Mouse (Mus musculus): ENCODE data around the gene Rack1. TPM values are rescaled to one million over a fixed set of nuclear protein-coding genes. Genes with fewer than 3 reads are reported as not detected.
"Not testable (repeated sequence)": the region's sequence is repeated elsewhere in the genome, so short reads cannot be mapped to it uniquely, and the experiment has no call there.

Rack1 gene
- total RNA-seq (2014; rRNA removed), result 932 and 1,043 TPM in 2 replicates
- 317 and 331 TPM in 2 replicates for polyA plus RNA-seq (2015; fragmentation: Nextera tagmentation; extraction: Ambion mirVana)

- no peaks in the 10 kb centered on the region for H3K9me3 ChIP-seq (ENCODE audit: low read length)
- H3K9ac ChIP-seq (replicated peaks; ENCODE audit: low read length, poor library complexity, severe bottlenecking), result peak within 1 kb of the TSS; percentile 71
- peaks cover 26% of the 10 kb centered on the region for H3K36me3 ChIP-seq (ENCODE audit: insufficient read depth, low read length)
- WGBS, result under 1% methylated on average over 47 of the region's 47 CpGs
- peak within 1 kb of the TSS; percentile 90 for H3K4me2 ChIP-seq (ENCODE audit: low read depth, low read length, poor library complexity, severe bottlenecking)
- ATAC-seq (ENCODE audit: low FRiP score) (peak; percentile 91), DNase-seq (ENCODE audit: low spot score) (peak; percentile 95)
- peaks cover 8% of the 10 kb centered on the region for H3K4me1 ChIP-seq (ENCODE audit: insufficient read depth, low read length)
- no peak for TF ChIP-seq CTCF (IDR thresholded peaks at IDR 0.05)
- no peaks in the 10 kb centered on the region for H3K27me3 ChIP-seq (ENCODE audit: insufficient read depth, low read length)
- peak within 1 kb of the TSS; percentile 59 for H3K4me3 ChIP-seq (ENCODE audit: low read depth, low read length)
- H3K27ac ChIP-seq (ENCODE audit: low read depth, low read length), result peak within 1 kb of the TSS; percentile 86
Measured at GRCm38 (mm10) chr11:48799921-48800701, at the start of gene Rack1. TSS of gene Rack1 (plus strand) at chr11:48800332.

GRCm38 (mm10) chr11:48750428-48750827 is 49.7 kb upstream of the Rack1 start:
- H3K27me3 ChIP-seq (ENCODE audit: insufficient read depth, low read length), result no peaks in the 10 kb centered on the region
- H3K4me2 ChIP-seq (ENCODE audit: low read depth, low read length, poor library complexity, severe bottlenecking), result no peak overlapping the region
- no peak overlapping the region for H3K27ac ChIP-seq (ENCODE audit: low read depth, low read length)
- H3K4me1 ChIP-seq (ENCODE audit: insufficient read depth, low read length), result no peaks in the 10 kb centered on the region
- no peak for DNase-seq (ENCODE audit: low spot score)
- no peak overlapping the region for H3K4me3 ChIP-seq (ENCODE audit: low read depth, low read length)
- H3K36me3 ChIP-seq (ENCODE audit: insufficient read depth, low read length), result no peaks in the 10 kb centered on the region
- H3K9ac ChIP-seq (replicated peaks; ENCODE audit: low read length, poor library complexity, severe bottlenecking), result no peak overlapping the region
- TF ChIP-seq CTCF (IDR thresholded peaks at IDR 0.05), result no peak
- 95% methylated on average over 6 of the region's 6 CpGs for WGBS
- ATAC-seq (ENCODE audit: low FRiP score), result no peak
- H3K9me3 ChIP-seq (ENCODE audit: low read length), result no peaks in the 10 kb centered on the region

GRCm38 (mm10) chr11:48753534-48753933 is 46.6 kb upstream of the Rack1 start:
- not testable (repeated sequence) for H3K27ac ChIP-seq (ENCODE audit: low read depth, low read length)

GRCm38 (mm10) chr11:48759021-48759420 is 41.1 kb upstream of the Rack1 start:
- Histone ChIP-seq H3K4me2 (ENCODE audit: low read depth, low read length, poor library complexity, severe bottlenecking) (no peak overlapping the region), H3K27me3 (ENCODE audit: insufficient read depth, low read length) (no peaks in the 10 kb centered on the region), H3K36me3 (ENCODE audit: insufficient read depth, low read length) (no peaks in the 10 kb centered on the region), H3K4me1 (ENCODE audit: insufficient read depth, low read length) (no peaks in the 10 kb centered on the region), H3K9ac (replicated peaks; ENCODE audit: low read length, poor library complexity, severe bottlenecking) (no peak overlapping the region), H3K4me3 (ENCODE audit: low read depth, low read length) (no peak overlapping the region), H3K27ac (ENCODE audit: low read depth, low read length) (no peak overlapping the region), H3K9me3 (ENCODE audit: low read length) (no peaks in the 10 kb centered on the region)
- WGBS, result 81% methylated on average over 8 of the region's 8 CpGs
- TF ChIP-seq CTCF (IDR thresholded peaks at IDR 0.05), result no peak
- ATAC-seq (ENCODE audit: low FRiP score) (no peak), DNase-seq (ENCODE audit: low spot score) (no peak)

More at GRCm38 (mm10) chr11:48753534-48753933, 46.6 kb upstream of the Rack1 start:
- H3K4me1 ChIP-seq (ENCODE audit: insufficient read depth, low read length); H3K36me3 ChIP-seq (ENCODE audit: insufficient read depth, low read length); H3K9me3 ChIP-seq (ENCODE audit: low read length); ATAC-seq (ENCODE audit: low FRiP score); H3K9ac ChIP-seq (replicated peaks; ENCODE audit: low read length, poor library complexity, severe bottlenecking); DNase-seq (ENCODE audit: low spot score); H3K4me2 ChIP-seq (ENCODE audit: low read depth, low read length, poor library complexity, severe bottlenecking); H3K27me3 ChIP-seq (ENCODE audit: insufficient read depth, low read length); H3K4me3 ChIP-seq (ENCODE audit: low read depth, low read length): not testable (repeated sequence)
- WGBS, result 93% methylated on average over 18 of the region's 18 CpGs

GRCm38 (mm10) chr11:48764119-48764518 is 36.0 kb upstream of the Rack1 start:
- no peak overlapping the region for H3K9ac ChIP-seq (replicated peaks; ENCODE audit: low read length, poor library complexity, severe bottlenecking)
- DNase-seq (ENCODE audit: low spot score) (no peak), ATAC-seq (ENCODE audit: low FRiP score) (no peak)
- no peaks in the 10 kb centered on the region for H3K4me1 ChIP-seq (ENCODE audit: insufficient read depth, low read length)
- 90% methylated on average over 9 of the region's 9 CpGs for WGBS
- H3K36me3 ChIP-seq (ENCODE audit: insufficient read depth, low read length), result no peaks in the 10 kb centered on the region
- H3K4me2 ChIP-seq (ENCODE audit: low read depth, low read length, poor library complexity, severe bottlenecking), result no peak overlapping the region
- H3K9me3 ChIP-seq (ENCODE audit: low read length), result no peaks in the 10 kb centered on the region
- H3K27me3 ChIP-seq (ENCODE audit: insufficient read depth, low read length), result no peaks in the 10 kb centered on the region
- no peak for TF ChIP-seq CTCF (IDR thresholded peaks at IDR 0.05)
- H3K27ac ChIP-seq (ENCODE audit: low read depth, low read length), result no peak overlapping the region
- no peak overlapping the region for H3K4me3 ChIP-seq (ENCODE audit: low read depth, low read length)

- H3K9me3 ChIP-seq (ENCODE audit: low read length), result no peaks in the 10 kb centered on the region
- no peak for DNase-seq (ENCODE audit: low spot score)
- no peak overlapping the region for H3K27ac ChIP-seq (ENCODE audit: low read depth, low read length)
- H3K36me3 ChIP-seq (ENCODE audit: insufficient read depth, low read length), result no peaks in the 10 kb centered on the region
- no peak for TF ChIP-seq CTCF (IDR thresholded peaks at IDR 0.05)
- ATAC-seq (ENCODE audit: low FRiP score), result no peak
- 88% methylated on average over 14 of the region's 14 CpGs for WGBS
- H3K9ac ChIP-seq (replicated peaks; ENCODE audit: low read length, poor library complexity, severe bottlenecking), result no peak overlapping the region
- no peaks in the 10 kb centered on the region for H3K27me3 ChIP-seq (ENCODE audit: insufficient read depth, low read length)
- H3K4me1 ChIP-seq (ENCODE audit: insufficient read depth, low read length), result no peaks in the 10 kb centered on the region
- no peak overlapping the region for H3K4me2 ChIP-seq (ENCODE audit: low read depth, low read length, poor library complexity, severe bottlenecking)
- no peak overlapping the region for H3K4me3 ChIP-seq (ENCODE audit: low read depth, low read length)
Measured at GRCm38 (mm10) chr11:48767195-48767876, 32.8 kb upstream of the Rack1 start.
